Mouse (Mus musculus) testis, adult 2 months (tissue): Measurements from ENCODE around the gene Wtip. TPM values are rescaled to one million over a fixed set of nuclear protein-coding genes. Genes with fewer than 3 reads are reported as not detected.

Source experiments
- H3K27ac ChIP-seq: fragments of 200-500 bp; 2 replicates; pipeline ENCODE4 v1.5.1; 2012; ENCODE audit warnings: low read depth, low read length; ENCODE audit not compliant: control insufficient read depth, insufficient read depth
- H3K27me3 ChIP-seq: fragments of 200-500 bp; 2 replicates; pipeline ENCODE4 v1.6.1; 2012; ENCODE audit warnings: mild to moderate bottlenecking, low read length, moderate library complexity; ENCODE audit not compliant: control insufficient read depth, insufficient read depth
- H3K36me3 ChIP-seq: fragments of 200-500 bp; 2 replicates; pipeline ENCODE4 v1.6.1; 2012; ENCODE audit warnings: mild to moderate bottlenecking, low read length; ENCODE audit not compliant: control insufficient read depth, insufficient read depth
- H3K4me1 ChIP-seq: fragments of 200-500 bp; 2 replicates; pipeline ENCODE4 v1.6.1; 2012; ENCODE audit warnings: low read length; ENCODE audit not compliant: control insufficient read depth, insufficient read depth
- H3K4me3 ChIP-seq: fragments of 200-500 bp; 2 replicates; pipeline ENCODE4 v1.5.1; 2012; ENCODE audit warnings: low read depth, mild to moderate bottlenecking, low read length, moderate library complexity, mixed read lengths; ENCODE audit not compliant: control insufficient read depth
- CTCF ChIP-seq: fragments of 200-500 bp; IDR thresholded peaks from 2 replicates; pipeline ENCODE4 v1.5.1; 2012; ENCODE audit warnings: low read depth, mild to moderate bottlenecking, inconsistent platforms, low read length, moderate library complexity; ENCODE audit not compliant: control insufficient read depth, insufficient read depth, insufficient replicate concordance
- POLR2A ChIP-seq: fragments of 200-500 bp; IDR thresholded peaks from 2 replicates; pipeline ENCODE4 v1.6.1; 2012; ENCODE audit warnings: low read depth, mild to moderate bottlenecking, inconsistent platforms, low read length, moderate library complexity; ENCODE audit not compliant: control insufficient read depth
- polyA plus RNA-seq: library from polyadenylated mRNA; depleted of rRNA; stranded (reverse); fragments of >200 nt; gene quantifications from 2 replicates; pipeline ENCODE4 v1.2.3, GENCODE M21; 2012

The Wtip gene
- polyA plus RNA-seq, 1 experiment, result 12.1 TPM

GRCm38 (mm10) chr7:34165999-34166398, 32.9 kb upstream of the Wtip start:
- no peak overlapping the region for H3K27ac ChIP-seq
- no peaks in the 10 kb centered on the region for H3K27me3 ChIP-seq
- H3K36me3 ChIP-seq, result peaks cover 3% of the 10 kb centered on the region
- no peak for TF ChIP-seq POLR2A
- no peak for TF ChIP-seq CTCF
- no peaks in the 10 kb centered on the region; the same call in 1 of the 2 replicates for H3K4me1 ChIP-seq
- no peak overlapping the region for H3K4me3 ChIP-seq

- H3K4me3 ChIP-seq, result no peak overlapping the region
- no peaks in the 10 kb centered on the region for H3K27me3 ChIP-seq
- TF ChIP-seq CTCF (no peak), POLR2A (no peak)
- no peaks in the 10 kb centered on the region; the same call in 1 of the 2 replicates for H3K4me1 ChIP-seq
- H3K36me3 ChIP-seq, result peaks cover 3% of the 10 kb centered on the region
- no peak overlapping the region for H3K27ac ChIP-seq
Observed at GRCm38 (mm10) chr7:34164671-34165070, 31.6 kb upstream of the Wtip start.

GRCm38 (mm10) chr7:34159167-34159566, 26.1 kb upstream of the Wtip start:
- Histone ChIP-seq H3K27ac (no peak overlapping the region), H3K27me3 (no peaks in the 10 kb centered on the region), H3K36me3 (peaks cover 5% of the 10 kb centered on the region), H3K4me1 (no peaks in the 10 kb centered on the region), H3K4me3 (no peak overlapping the region)
- TF ChIP-seq POLR2A (no peak), CTCF (no peak)

- no peak for TF ChIP-seq CTCF
- no peak for TF ChIP-seq POLR2A
- Histone ChIP-seq H3K36me3 (peaks cover 5% of the 10 kb centered on the region), H3K27me3 (no peaks in the 10 kb centered on the region), H3K27ac (no peak overlapping the region), H3K4me1 (no peaks in the 10 kb centered on the region), H3K4me3 (no peak overlapping the region)
Observed at GRCm38 (mm10) chr7:34157994-34158393, 24.9 kb upstream of the Wtip start.

GRCm38 (mm10) chr7:34147193-34147592, 14.1 kb upstream of the Wtip start:
- Histone ChIP-seq H3K36me3 (peaks cover 6% of the 10 kb centered on the region), H3K27ac (no peak overlapping the region), H3K27me3 (no peaks in the 10 kb centered on the region), H3K4me1 (no peaks in the 10 kb centered on the region), H3K4me3 (no peak overlapping the region)
- TF ChIP-seq CTCF (no peak), POLR2A (no peak)

GRCm38 (mm10) chr7:34141123-34141522, 8.1 kb upstream of the Wtip start:
- Histone ChIP-seq H3K36me3 (peaks cover 6% of the 10 kb centered on the region), H3K4me1 (no peaks in the 10 kb centered on the region), H3K27ac (no peak overlapping the region), H3K27me3 (no peaks in the 10 kb centered on the region), H3K4me3 (no peak overlapping the region)
- no peak for TF ChIP-seq CTCF
- no peak for TF ChIP-seq POLR2A

- Histone ChIP-seq H3K36me3 (peaks cover 3% of the 10 kb centered on the region; the same call in 1 of the 2 replicates), H3K4me3 (no peak overlapping the region), H3K4me1 (no peaks in the 10 kb centered on the region), H3K27me3 (no peaks in the 10 kb centered on the region), H3K27ac (no peak overlapping the region)
- TF ChIP-seq POLR2A (no peak), CTCF (no peak)
Observed at GRCm38 (mm10) chr7:34139493-34139892, 6.4 kb upstream of the Wtip start.

GRCm38 (mm10) chr7:34134336-34134735, 1.3 kb upstream of the Wtip start:
- H3K4me3 ChIP-seq, result no peak overlapping the region
- no peak overlapping the region for H3K27ac ChIP-seq
- no peak for TF ChIP-seq CTCF
- no peak for TF ChIP-seq POLR2A
- H3K36me3 ChIP-seq, result no peaks in the 10 kb centered on the region
- H3K4me1 ChIP-seq, result peaks cover 8% of the 10 kb centered on the region
- H3K27me3 ChIP-seq, result no peaks in the 10 kb centered on the region
